Mouse (Mus musculus) G1E (cell line): ENCODE measurements around the gene Olfr1502. TPM values are rescaled to one million over a fixed set of nuclear protein-coding genes. Genes with fewer than 3 reads are reported as not detected.
"Not testable (repeated sequence)": the region's sequence is repeated elsewhere in the genome, so short reads cannot be mapped to it uniquely, and the experiment has no call there.

ENCODE experiments used
- ATAC-seq: 2 replicates; pipeline ENCODE4 v1.8.0; 2016; ENCODE audit warnings: mild to moderate bottlenecking; ENCODE audit not compliant: insufficient number of reproducible peaks, poor library complexity, low FRiP score, severe bottlenecking; ENCODE audit errors: extremely low read depth
- DNase-seq: peaks from one replicate; pipeline ENCODE4 v3.0.0; 2012; ENCODE audit warnings: low spot score
- H3K27me3 ChIP-seq: 2 replicates; pipeline ENCODE4 v1.6.1; 2012; ENCODE audit warnings: mild to moderate bottlenecking, low read length, inconsistent platforms; ENCODE audit not compliant: insufficient read depth
- H3K36me3 ChIP-seq: replicated peaks from 2 replicates; pipeline ENCODE3; 2012; ENCODE audit warnings: mild to moderate bottlenecking, inconsistent platforms
- H3K4me1 ChIP-seq: 2 replicates; pipeline ENCODE4 v1.6.1; 2012; ENCODE audit warnings: low read depth, low read length, inconsistent platforms, mixed read lengths; ENCODE audit not compliant: insufficient read depth
- H3K4me3 ChIP-seq: 2 replicates; pipeline ENCODE4 v1.5.1; 2012; ENCODE audit warnings: low read depth, mild to moderate bottlenecking, inconsistent platforms, low read length, moderate library complexity, mixed read lengths
- H3K9me3 ChIP-seq: replicated peaks from 2 replicates; pipeline ENCODE4 v1.6.1; 2012; ENCODE audit warnings: inconsistent platforms
- CTCF ChIP-seq: IDR thresholded peaks from 2 replicates; pipeline ENCODE4 v1.5.1; 2012; ENCODE audit warnings: low read depth, low read length, inconsistent platforms, mixed read lengths
- GATA1 ChIP-seq: IDR thresholded peaks from 2 replicates; pipeline ENCODE4 v1.6.1; 2012; ENCODE audit warnings: borderline replicate concordance, low read length, inconsistent platforms, mixed read lengths
- GATA2 ChIP-seq: IDR thresholded peaks from 2 replicates; pipeline ENCODE4 v1.6.1; 2012; ENCODE audit warnings: low read depth, low read length, inconsistent platforms, borderline replicate concordance
- POLR2AphosphoS5 ChIP-seq: IDR thresholded peaks from 2 replicates; pipeline ENCODE4 v1.6.1; 2012; ENCODE audit warnings: low read depth, low read length, inconsistent platforms; ENCODE audit not compliant: insufficient replicate concordance
- TAL1 ChIP-seq: conservative IDR thresholded peaks from 2 replicates; pipeline ENCODE4 v1.6.1; 2012; ENCODE audit warnings: low read depth, low read length, inconsistent platforms, mixed read lengths
- polyA plus RNA-seq: library from polyadenylated mRNA; stranded (reverse); fragments of >175 nt; gene quantifications from 2 replicates; pipeline ENCODE4 v1.2.3, GENCODE M21; 2012
- total RNA-seq, 2 experiments: library from RNA; stranded (forward) in 1 of 2; stranded (reverse) in 1 of 2; fragments of 200-1000 nt in 1 of 2; fragments of >200 nt in 1 of 2; fragmentation: Nextera tagmentation in 1 of 2; gene quantifications; 2 replicates each; pipeline ENCODE4 v1.2.3; 2014 to 2017

The Olfr1502 gene
- total and polyA plus RNA-seq, 3 experiments, result 0.38 TPM; not detected in 2

DNA sequence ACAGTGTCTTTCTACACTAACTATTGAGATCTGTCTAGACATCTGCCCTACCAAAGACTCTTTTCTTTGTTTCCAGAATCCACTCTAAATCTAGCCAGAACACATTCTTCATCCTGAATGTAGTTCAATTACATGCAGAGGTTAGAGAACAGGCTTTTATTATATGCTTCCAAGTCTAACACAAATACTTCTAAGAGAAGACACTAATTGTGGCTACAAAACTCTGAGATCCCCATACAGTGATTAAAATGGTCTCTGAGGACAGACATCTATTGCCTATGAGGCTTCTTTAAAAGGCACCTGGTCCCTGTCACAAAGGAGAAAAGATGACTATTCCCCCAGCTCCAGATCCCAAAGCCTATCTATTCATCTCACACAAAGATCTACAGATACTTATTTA is 31.2 kb upstream of the Olfr1502 start, which contains the start of gene Olfr1500:
TSS of gene Olfr1500 (minus strand) at position 101 of the 400 bp plus-strand sequence.
- no peaks in the 10 kb centered on the region for H3K36me3 ChIP-seq
- ATAC-seq, result no peak
- H3K4me1 ChIP-seq, result no peaks in the 10 kb centered on the region
- no peak for TF ChIP-seq TAL1
- TF ChIP-seq GATA2, result no peak
- no peak for TF ChIP-seq GATA1
- no peak for TF ChIP-seq POLR2AphosphoS5
- TF ChIP-seq CTCF, result no peak
- H3K9me3 ChIP-seq, result no peaks in the 10 kb centered on the region
- H3K27me3 ChIP-seq, result no peaks in the 10 kb centered on the region
- DNase-seq, result no peak
- no peak within 1 kb of the TSS for H3K4me3 ChIP-seq

DNA sequence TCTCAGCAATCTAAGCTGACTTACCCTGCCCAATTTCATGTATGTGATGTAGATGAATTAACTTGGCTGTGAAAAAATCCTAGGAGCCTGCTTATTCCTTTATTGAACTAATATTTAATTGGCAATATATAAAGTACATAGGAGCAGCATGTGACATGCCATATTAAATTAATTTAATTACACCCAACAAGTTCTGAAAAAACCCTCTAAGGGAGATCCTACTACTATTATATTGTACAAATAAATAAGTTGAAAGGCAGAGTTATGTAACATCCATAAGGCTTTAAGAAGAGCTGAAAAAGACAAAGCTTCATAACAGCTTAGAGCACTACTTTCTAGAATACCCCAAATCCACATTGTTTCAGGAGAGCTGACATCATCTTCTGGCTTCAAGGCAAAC is 11.0 kb upstream of the Olfr1502 start, which contains the start of gene Olfr1501:
TSS of gene Olfr1501 (minus strand) at position 101 of the 400 bp plus-strand sequence.
- not testable (repeated sequence) for H3K36me3 ChIP-seq, H3K4me3 ChIP-seq, ATAC-seq, H3K27me3 ChIP-seq, H3K9me3 ChIP-seq, H3K4me1 ChIP-seq, DNase-seq

DNA sequence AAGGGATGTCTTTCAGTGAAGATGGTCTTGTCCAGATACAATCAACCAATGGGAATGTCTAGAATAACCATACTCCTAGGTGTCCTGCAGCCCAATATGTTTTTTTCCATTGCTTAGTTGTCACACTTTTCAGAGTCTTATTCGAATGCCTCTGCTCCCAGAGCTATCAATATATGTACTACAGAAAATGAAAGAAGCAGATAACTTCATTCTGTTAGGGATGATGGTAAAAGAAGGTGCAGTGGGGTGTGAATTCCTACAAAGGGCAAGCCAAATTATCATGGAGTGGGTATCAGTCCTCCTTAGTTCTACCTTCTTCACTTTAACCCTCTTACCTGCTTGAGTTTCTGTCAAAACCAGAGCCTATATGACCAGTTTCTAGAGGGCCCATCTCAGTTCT is 36.2 kb downstream of the Olfr1502 start, which contains the start of gene Olfr1504:
TSS of gene Olfr1504 (minus strand) at position 101 of the 400 bp plus-strand sequence.
- TF ChIP-seq GATA2 (no peak), CTCF (no peak)
- Histone ChIP-seq H3K27me3 (no peaks in the 10 kb centered on the region), H3K36me3 (no peaks in the 10 kb centered on the region), H3K4me1 (no peaks in the 10 kb centered on the region), H3K9me3 (no peaks in the 10 kb centered on the region), H3K4me3 (no peak within 1 kb of the TSS)
- ATAC-seq, result no peak
- DNase-seq, result no peak

Other genes with a start within 250 kb of the Olfr1502 start
- not detected in 2 replicates for gene Olfr1487, start 244.4 kb upstream of the Olfr1502 start, total RNA-seq (2014; fragmentation: Nextera tagmentation)
- gene Olfr1487, start 244.4 kb upstream of the Olfr1502 start, total RNA-seq (2017), result 0.05 and 0.12 TPM in 2 replicates
- not detected in 2 replicates for gene Olfr1487, start 244.4 kb upstream of the Olfr1502 start, polyA plus RNA-seq
- gene Olfr1489, start 230.2 kb upstream of the Olfr1502 start, total RNA-seq (2014; fragmentation: Nextera tagmentation), result not detected in 2 replicates
- gene Olfr1489, start 230.2 kb upstream of the Olfr1502 start, total RNA-seq (2017), result 0.12 and 0.44 TPM in 2 replicates
- gene Olfr1489, start 230.2 kb upstream of the Olfr1502 start, polyA plus RNA-seq, result not detected in 2 replicates
- not detected in 2 replicates for gene Olfr1490, start 210.7 kb upstream of the Olfr1502 start, total RNA-seq (2014; fragmentation: Nextera tagmentation)
- gene Olfr1490, start 210.7 kb upstream of the Olfr1502 start, total RNA-seq (2017), result 0.06 TPM in 1 of 2 replicates, not detected in the other
- not detected in 2 replicates for gene Olfr1490, start 210.7 kb upstream of the Olfr1502 start, polyA plus RNA-seq
- not detected in 2 replicates for gene Olfr1491, start 164.5 kb upstream of the Olfr1502 start, total RNA-seq (2014; fragmentation: Nextera tagmentation)
- gene Olfr1491, start 164.5 kb upstream of the Olfr1502 start, total RNA-seq (2017), result 0.11 and 0.12 TPM in 2 replicates
- not detected in 2 replicates for gene Olfr1491, start 164.5 kb upstream of the Olfr1502 start, polyA plus RNA-seq
- not detected in 2 replicates for gene Olfr1493-ps1, start 138.5 kb upstream of the Olfr1502 start, total RNA-seq (2014; fragmentation: Nextera tagmentation)
- 0.11 TPM in 1 of 2 replicates, not detected in the other for gene Olfr1493-ps1, start 138.5 kb upstream of the Olfr1502 start, total RNA-seq (2017)
- not detected in 2 replicates for gene Olfr1493-ps1, start 138.5 kb upstream of the Olfr1502 start, polyA plus RNA-seq
- not detected in 2 replicates for gene Olfr1494, start 122.1 kb upstream of the Olfr1502 start, total RNA-seq (2014; fragmentation: Nextera tagmentation)
- 0.05 and 0.12 TPM in 2 replicates for gene Olfr1494, start 122.1 kb upstream of the Olfr1502 start, total RNA-seq (2017)
- gene Olfr1494, start 122.1 kb upstream of the Olfr1502 start, polyA plus RNA-seq, result not detected in 2 replicates
- gene Olfr1495, start 97.2 kb upstream of the Olfr1502 start, total RNA-seq (2014; fragmentation: Nextera tagmentation), result not detected in 2 replicates
- gene Olfr1495, start 97.2 kb upstream of the Olfr1502 start, total RNA-seq (2017), result not detected in 2 replicates
- not detected in 2 replicates for gene Olfr1495, start 97.2 kb upstream of the Olfr1502 start, polyA plus RNA-seq
- not detected in 2 replicates for gene Olfr1496, start 83.9 kb upstream of the Olfr1502 start, total RNA-seq (2014; fragmentation: Nextera tagmentation)
- gene Olfr1496, start 83.9 kb upstream of the Olfr1502 start, total RNA-seq (2017), result 0.27 and 0.29 TPM in 2 replicates
- not detected in 2 replicates for gene Olfr1496, start 83.9 kb upstream of the Olfr1502 start, polyA plus RNA-seq
- not detected in 2 replicates for gene Olfr1497, start 63.6 kb upstream of the Olfr1502 start, total RNA-seq (2014; fragmentation: Nextera tagmentation)
- gene Olfr1497, start 63.6 kb upstream of the Olfr1502 start, total RNA-seq (2017), result 0.06 TPM in 1 of 2 replicates, not detected in the other
- not detected in 2 replicates for gene Olfr1497, start 63.6 kb upstream of the Olfr1502 start, polyA plus RNA-seq
- gene Olfr1499, start 42.3 kb upstream of the Olfr1502 start, total RNA-seq (2014; fragmentation: Nextera tagmentation), result not detected in 2 replicates
- gene Olfr1499, start 42.3 kb upstream of the Olfr1502 start, total RNA-seq (2017), result 0.46 TPM in 1 of 2 replicates, not detected in the other
- gene Olfr1499, start 42.3 kb upstream of the Olfr1502 start, polyA plus RNA-seq, result not detected in 2 replicates
- gene Olfr1500, start 31.3 kb upstream of the Olfr1502 start, total RNA-seq (2014; fragmentation: Nextera tagmentation), result not detected in 2 replicates
- gene Olfr1500, start 31.3 kb upstream of the Olfr1502 start, total RNA-seq (2017), result not detected in 2 replicates
- not detected in 2 replicates for gene Olfr1500, start 31.3 kb upstream of the Olfr1502 start, polyA plus RNA-seq
- not detected in 2 replicates for gene Olfr1501, start 11.1 kb upstream of the Olfr1502 start, total RNA-seq (2014; fragmentation: Nextera tagmentation)
- gene Olfr1501, start 11.1 kb upstream of the Olfr1502 start, total RNA-seq (2017), result 0.05 TPM in 1 of 2 replicates, not detected in the other
- not detected in 2 replicates for gene Olfr1501, start 11.1 kb upstream of the Olfr1502 start, polyA plus RNA-seq
- not detected in 2 replicates for gene Olfr1504, start 36.1 kb downstream of the Olfr1502 start, total RNA-seq (2014; fragmentation: Nextera tagmentation)
- gene Olfr1504, start 36.1 kb downstream of the Olfr1502 start, total RNA-seq (2017), result 0.12 and 0.38 TPM in 2 replicates
- not detected in 2 replicates for gene Olfr1504, start 36.1 kb downstream of the Olfr1502 start, polyA plus RNA-seq
- gene Olfr1505, start 51.7 kb downstream of the Olfr1502 start, total RNA-seq (2014; fragmentation: Nextera tagmentation), result not detected in 2 replicates
- gene Olfr1505, start 51.7 kb downstream of the Olfr1502 start, total RNA-seq (2017), result 0.33 TPM in 1 of 2 replicates, not detected in the other
- gene Olfr1505, start 51.7 kb downstream of the Olfr1502 start, polyA plus RNA-seq, result not detected in 2 replicates